Mouse (Mus musculus) left cerebral cortex, adult 2 months (tissue): ENCODE results near the gene Taar6. TPM values are rescaled to one million over a fixed set of nuclear protein-coding genes. Genes with fewer than 3 reads are reported as not detected.

Experiments used
- DNase-seq, 2 experiments: peaks; one replicate each; pipeline ENCODE4 v3.0.0; 2021 to 2022; ENCODE audit warnings: low spot score in 2 of 2, mixed read lengths in 1 of 2; ENCODE audit errors: extremely low spot score in 1 of 2
- H3K27ac ChIP-seq: fragments of 200-600 bp; 2 replicates; pipeline ENCODE4 v1.8.1; 2022
- H3K4me3 ChIP-seq: fragments of 200-600 bp; 2 replicates; pipeline ENCODE4 v1.8.1; 2022
- CTCF ChIP-seq: fragments of 200-600 bp; IDR thresholded peaks from 2 replicates; pipeline ENCODE4 v1.8.1; 2022; ENCODE audit warnings: antibody characterized with exemption, mild to moderate bottlenecking, moderate library complexity
- intact Hi-C: fragments of 180-260 bp; cut with DNase I; formaldehyde crosslinking; loops from one replicate; pipeline ENCODE4 v1.15.1; 2025
- total RNA-seq, 2 experiments: library from RNA; stranded (reverse); gene quantifications; 2 replicates each; pipeline ENCODE4 v1.2.3; 2021

Taar6 gene
- total RNA-seq, 2 experiments from 2014 or later: not detected

- intact Hi-C loops: loop anchor here (10.0 kb wide), 1 partner anchor 144 kb away; no protein-coding TSS in a partner anchor
- H3K4me3 ChIP-seq: no peak within 1 kb of the TSS
- no peak within 1 kb of the TSS for H3K27ac ChIP-seq
- no peak for TF ChIP-seq CTCF
- DNase-seq: no peak
Observed at GRCm38 (mm10) chr10:23970656-23971165, 14.7 kb downstream of the Taar6 start, which contains the start of gene Taar5. Gene Taar5 (plus strand): TSS chr10:23970706.

- Histone ChIP-seq H3K4me3 (no peak overlapping the region), H3K27ac (no peak overlapping the region)
- intact Hi-C loops: no loop called here
- no peak for TF ChIP-seq CTCF
- no peak for DNase-seq
Observed at GRCm38 (mm10) chr10:23964921-23965610, 20.4 kb downstream of the Taar6 start.

GRCm38 (mm10) chr10:23963444-23963843, 22.0 kb downstream of the Taar6 start:
- no peak for DNase-seq
- Histone ChIP-seq H3K4me3 (no peak overlapping the region), H3K27ac (no peak overlapping the region)
- no peak for TF ChIP-seq CTCF
- intact Hi-C loops: no loop called here

GRCm38 (mm10) chr10:23960444-23960915, 25.0 kb downstream of the Taar6 start, which contains the start of gene Taar4:
Gene Taar4 (plus strand): TSS chr10:23960494.
- DNase-seq: no peak
- no peak for TF ChIP-seq CTCF
- intact Hi-C loops: no loop called here
- Histone ChIP-seq H3K27ac (no peak within 1 kb of the TSS), H3K4me3 (no peak within 1 kb of the TSS)

- intact Hi-C loops: no loop called here
- no peak for TF ChIP-seq CTCF
- no peak overlapping the region for H3K4me3 ChIP-seq
- no peak for DNase-seq
- no peak overlapping the region for H3K27ac ChIP-seq
Observed at GRCm38 (mm10) chr10:23959071-23959470, 26.4 kb downstream of the Taar6 start.

GRCm38 (mm10) chr10:23951714-23952113, 33.7 kb downstream of the Taar6 start:
- DNase-seq: no peak
- no peak overlapping the region for H3K4me3 ChIP-seq
- no peak for TF ChIP-seq CTCF
- intact Hi-C loops: no loop called here
- H3K27ac ChIP-seq: no peak overlapping the region

- no peak within 1 kb of the TSS for H3K4me3 ChIP-seq
Observed at GRCm38 (mm10) chr10:23949508-23950005, 35.9 kb downstream of the Taar6 start, which contains the start of gene Taar3. Gene Taar3 (plus strand): TSS chr10:23949558.

GRCm38 (mm10) chr10:23948026-23948425, 37.4 kb downstream of the Taar6 start:
- intact Hi-C loops: no loop called here
- no peak for TF ChIP-seq CTCF
- H3K4me3 ChIP-seq: no peak overlapping the region
- no peak overlapping the region for H3K27ac ChIP-seq
- no peak for DNase-seq

More at GRCm38 (mm10) chr10:23949508-23950005, 35.9 kb downstream of the Taar6 start, which contains the start of gene Taar3:
- H3K27ac ChIP-seq: no peak within 1 kb of the TSS
- no peak for TF ChIP-seq CTCF
- DNase-seq: no peak
- intact Hi-C loops: no loop called here

- intact Hi-C loops: no loop called here
- peak; percentile 34 for TF ChIP-seq CTCF
- no peak overlapping the region for H3K27ac ChIP-seq
- no peak for DNase-seq
- H3K4me3 ChIP-seq: no peak overlapping the region
Observed at GRCm38 (mm10) chr10:23942465-23942864, 43.0 kb downstream of the Taar6 start.

GRCm38 (mm10) chr10:23938312-23938711, 47.1 kb downstream of the Taar6 start, which contains the start of gene Taar2:
Gene Taar2 (plus strand): TSS chr10:23938572.
- no peak for TF ChIP-seq CTCF

GRCm38 (mm10) chr10:23937613-23938012, 47.8 kb downstream of the Taar6 start:
- Histone ChIP-seq H3K4me3 (no peak overlapping the region), H3K27ac (no peak overlapping the region)
- intact Hi-C loops: no loop called here
- DNase-seq: no peak
- no peak for TF ChIP-seq CTCF

More at GRCm38 (mm10) chr10:23938312-23938711, 47.1 kb downstream of the Taar6 start, which contains the start of gene Taar2:
- intact Hi-C loops: no loop called here
- Histone ChIP-seq H3K4me3 (no peak within 1 kb of the TSS), H3K27ac (no peak within 1 kb of the TSS)
- DNase-seq: no peak

Other genes starting within 250 kb of the Taar6 start
- gene Rps12, start 198.4 kb downstream of the Taar6 start, total RNA-seq: 100 to 1,000 TPM; 169 to 225 TPM
- gene Slc18b1, start 188.7 kb downstream of the Taar6 start, total RNA-seq: 10 to 100 TPM; 26.9 to 31.0 TPM
- not detected for gene Vnn3, start 134.2 kb downstream of the Taar6 start, total RNA-seq
- under 1 TPM in 1 of 2 experiments, not detected in 1; 0.14 TPM for gene Vnn1, start 91.0 kb downstream of the Taar6 start, total RNA-seq
- gene Taar1, start 65.3 kb downstream of the Taar6 start, total RNA-seq: not detected
- not detected for gene Taar2, start 47.1 kb downstream of the Taar6 start, total RNA-seq
- not detected for gene Taar3, start 36.1 kb downstream of the Taar6 start, total RNA-seq
- gene Taar4, start 25.2 kb downstream of the Taar6 start, total RNA-seq: not detected
- not detected for gene Taar5, start 14.9 kb downstream of the Taar6 start, total RNA-seq
- not detected for gene Taar7a, start 7.8 kb upstream of the Taar6 start, total RNA-seq
- not detected for gene Taar7b, start 14.3 kb upstream of the Taar6 start, total RNA-seq
- not detected for gene Taar7d, start 41.6 kb upstream of the Taar6 start, total RNA-seq
- not detected for gene Taar7e, start 52.0 kb upstream of the Taar6 start, total RNA-seq
- gene Taar7f, start 63.9 kb upstream of the Taar6 start, total RNA-seq: not detected
- gene Taar8a, start 90.9 kb upstream of the Taar6 start, total RNA-seq: not detected
- gene Taar8b, start 106.6 kb upstream of the Taar6 start, total RNA-seq: not detected
- gene Taar8c, start 116.3 kb upstream of the Taar6 start, total RNA-seq: not detected
- gene Taar9, start 123.9 kb upstream of the Taar6 start, total RNA-seq: not detected
- 100 to 1,000 TPM; 136 to 144 TPM for gene Stx7, start 163.7 kb upstream of the Taar6 start, total RNA-seq
- 1 to 10 TPM; 7.7 to 9.8 TPM for gene Moxd1, start 237.9 kb upstream of the Taar6 start, total RNA-seq